Mouse (Mus musculus): ENCODE measurements around the gene Hist1h4d.
"Not testable (repeated sequence)": the region's sequence is repeated elsewhere in the genome, so short reads cannot be mapped to it uniquely, and the experiment has no call there.

DNA sequence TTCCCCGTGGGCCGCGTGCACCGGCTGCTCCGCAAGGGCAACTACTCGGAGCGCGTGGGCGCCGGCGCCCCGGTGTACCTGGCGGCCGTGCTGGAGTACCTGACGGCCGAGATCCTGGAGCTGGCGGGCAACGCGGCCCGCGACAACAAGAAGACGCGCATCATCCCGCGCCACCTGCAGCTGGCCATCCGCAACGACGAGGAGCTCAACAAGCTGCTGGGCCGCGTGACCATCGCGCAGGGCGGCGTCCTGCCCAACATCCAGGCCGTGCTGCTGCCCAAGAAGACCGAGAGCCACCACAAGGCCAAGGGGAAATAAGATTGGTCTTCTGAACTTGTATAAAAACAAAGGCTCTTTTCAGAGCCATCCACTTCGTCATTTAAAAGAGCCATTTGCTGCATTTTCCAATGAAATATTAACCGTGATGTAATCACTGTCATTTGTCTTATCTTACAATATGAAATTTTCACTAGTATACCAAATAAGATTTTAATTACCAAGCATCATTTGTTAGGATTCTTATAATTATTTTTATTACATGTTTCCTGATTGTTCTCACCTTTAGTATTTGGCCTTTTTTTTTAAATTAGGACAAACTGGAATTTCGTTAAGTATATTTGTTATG, 6.7 kb upstream of the Hist1h4d start:
- TF ChIP-seq CTCF (IDR thresholded peaks at IDR 0.05; ENCODE audit: borderline replicate concordance, insufficient read depth, low read depth, low read length); POLR2A (IDR thresholded peaks at IDR 0.05; ENCODE audit: borderline replicate concordance, insufficient read depth, low read length): not testable (repeated sequence)

Measured in cerebellum, adult 2 months (tissue).